Mouse (Mus musculus) olfactory bulb, adult 2 months (tissue): ENCODE data around the gene Drd1. TPM values are rescaled to one million over a fixed set of nuclear protein-coding genes. Genes with fewer than 3 reads are reported as not detected.

Experiments
- H3K27ac ChIP-seq: fragments of 200-500 bp; 2 replicates; pipeline ENCODE4 v1.5.1; 2012; ENCODE audit warnings: low read depth, low read length; ENCODE audit not compliant: insufficient read depth
- H3K4me1 ChIP-seq: fragments of 200-500 bp; 2 replicates; pipeline ENCODE4 v1.6.1; 2012; ENCODE audit warnings: low read length; ENCODE audit not compliant: control insufficient read depth, insufficient read depth
- H3K4me3 ChIP-seq: fragments of 200-500 bp; 2 replicates; pipeline ENCODE4 v1.5.1; 2012; ENCODE audit warnings: mild to moderate bottlenecking, low read depth, low read length, moderate library complexity; ENCODE audit not compliant: insufficient read depth
- CTCF ChIP-seq: fragments of 200-500 bp; IDR thresholded peaks from 2 replicates; pipeline ENCODE4 v1.5.1; 2012; ENCODE audit warnings: low read depth, mild to moderate bottlenecking, low read length, moderate library complexity; ENCODE audit not compliant: insufficient read depth
- POLR2A ChIP-seq: fragments of 200-500 bp; IDR thresholded peaks from 2 replicates; pipeline ENCODE4 v1.6.1; 2012; ENCODE audit warnings: mild to moderate bottlenecking, low read depth, low read length, moderate library complexity; ENCODE audit not compliant: insufficient read depth
- WGBS: fragments of 180-500 bp; shearing (Covaris S2); methylation state at CpG from one replicate; pipeline ENCODE4 v1.1.7; 2018; 5-methylcytosine and 5-hydroxymethylcytosine counted together
- polyA plus RNA-seq: library from polyadenylated mRNA; stranded (reverse); fragments of >200 nt; gene quantifications from 2 replicates; pipeline ENCODE4 v1.2.4, GENCODE M21; 2012; ENCODE audit warnings: low replicate concordance; ENCODE audit not compliant: missing spikeins, insufficient read depth, insufficient read length

The Drd1 gene
- polyA plus RNA-seq, 1 experiment, result not detected

DNA sequence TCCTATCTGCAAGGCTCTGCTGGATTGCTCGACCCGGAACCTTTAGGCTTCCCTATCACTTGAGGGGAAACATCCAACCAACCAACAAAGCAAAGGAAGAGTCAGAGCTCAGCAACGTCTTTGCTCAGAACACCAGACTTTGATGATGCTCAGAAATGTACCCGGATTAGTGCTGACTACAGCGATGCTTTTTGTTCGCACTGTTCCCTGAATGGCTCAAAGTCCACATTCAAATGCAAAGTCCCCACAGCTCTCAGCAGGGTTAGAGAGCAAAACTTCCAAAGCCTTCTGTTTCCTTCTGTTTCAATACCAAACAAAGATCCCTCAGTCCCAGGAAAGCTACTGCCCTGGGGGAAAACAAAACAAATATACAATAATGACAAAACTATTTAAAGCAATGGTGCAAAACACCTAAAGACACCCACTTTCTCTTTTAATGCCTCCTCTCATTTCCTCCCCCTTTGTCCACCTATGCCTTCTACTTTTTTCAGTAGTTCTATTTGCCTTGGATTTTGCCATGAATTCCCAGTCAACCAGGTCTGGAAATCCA is 12.2 kb upstream of the Drd1 start:
- no peak for TF ChIP-seq CTCF
- TF ChIP-seq POLR2A, result no peak
- Histone ChIP-seq H3K27ac (peak overlapping the region; percentile 48; the same call in 1 of the 2 replicates), H3K4me1 (no peaks in the 10 kb centered on the region), H3K4me3 (no peak overlapping the region)
- WGBS, result 43% methylated on average over 6 of the region's 6 CpGs

DNA sequence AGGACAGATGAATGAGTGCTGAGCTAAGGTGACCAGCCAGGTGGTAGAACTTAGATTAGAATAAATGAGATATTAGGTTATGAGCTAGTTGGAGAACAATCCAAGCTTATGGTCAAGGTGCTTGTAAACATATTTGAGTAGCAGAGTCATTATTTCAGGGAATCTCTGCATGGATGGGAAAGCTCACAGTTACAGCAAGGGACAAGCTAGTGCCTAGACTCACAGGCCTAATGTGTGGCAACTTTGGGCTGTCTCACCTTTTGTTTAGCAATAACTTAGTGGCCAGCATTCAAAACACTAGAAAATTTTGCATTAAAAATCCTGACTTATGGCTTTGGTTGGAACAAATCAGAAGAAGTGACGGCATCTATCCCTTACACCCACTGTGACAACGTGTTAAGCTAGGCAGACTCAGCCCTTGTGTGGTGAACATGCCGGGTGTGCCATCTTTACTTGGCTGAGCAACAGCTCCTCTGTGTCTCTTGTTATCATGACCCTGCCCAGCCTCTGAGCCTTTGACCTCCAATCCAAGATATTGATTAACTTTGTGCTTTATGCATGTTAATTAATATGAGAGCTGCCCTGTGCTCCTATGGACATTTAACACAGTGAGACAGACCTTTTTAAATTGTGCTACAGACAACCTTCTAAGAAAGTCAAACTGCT is 10.7 kb upstream of the Drd1 start:
- TF ChIP-seq POLR2A (no peak), CTCF (no peak)
- H3K4me1 ChIP-seq, result no peaks in the 10 kb centered on the region
- H3K27ac ChIP-seq, result no peak overlapping the region
- WGBS, result 97% methylated on average over 3 of the region's 3 CpGs
- no peak overlapping the region for H3K4me3 ChIP-seq

DNA sequence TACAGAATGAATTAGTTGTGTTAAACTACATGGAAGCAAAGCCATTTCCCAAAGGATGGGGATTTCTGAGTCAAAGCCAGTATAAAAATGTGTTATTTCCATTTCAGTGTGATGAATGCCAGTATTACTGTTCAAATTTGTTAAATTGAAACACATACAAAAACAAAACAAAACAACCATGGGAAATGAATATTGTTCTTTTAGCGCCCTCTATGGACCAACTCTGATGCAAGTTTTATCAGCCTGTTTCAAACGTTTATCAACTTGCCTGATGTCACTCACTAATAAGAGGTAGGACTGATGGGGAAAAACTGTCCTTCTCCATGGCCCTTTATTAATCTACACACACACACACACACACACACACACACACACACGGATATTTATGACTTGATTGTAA is 7.8 kb upstream of the Drd1 start:
- 4% methylated on average over 3 of the region's 3 CpGs for WGBS

DNA sequence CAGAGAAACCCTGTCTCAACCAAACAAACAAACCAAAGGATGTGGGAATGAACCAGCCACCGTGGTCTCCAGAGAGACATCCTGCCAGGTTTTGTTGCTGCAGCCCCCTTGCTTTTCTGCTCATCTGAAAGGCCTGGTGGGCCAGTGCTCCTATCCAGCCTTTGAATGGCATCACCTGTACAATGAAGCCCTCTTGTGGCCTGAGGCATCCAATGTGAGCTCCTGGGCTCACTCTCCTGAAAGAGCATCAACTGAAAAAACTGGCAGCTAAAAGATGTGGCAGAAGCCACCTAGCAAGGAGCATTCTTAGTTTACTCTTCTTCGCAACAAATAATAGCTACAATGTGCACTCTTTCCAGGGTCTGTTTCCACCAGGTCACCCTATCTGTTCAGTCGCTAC is 6.6 kb upstream of the Drd1 start:
- Histone ChIP-seq H3K4me1 (no peaks in the 10 kb centered on the region), H3K4me3 (no peak overlapping the region), H3K27ac (no peak overlapping the region)
- TF ChIP-seq CTCF (no peak), POLR2A (no peak)
- WGBS, result 89% methylated on average over 3 of the region's 3 CpGs

More for the DNA sequence above, 7.8 kb upstream of the Drd1 start:
- no peak for TF ChIP-seq CTCF
- TF ChIP-seq POLR2A, result no peak
- Histone ChIP-seq H3K4me3 (no peak overlapping the region), H3K4me1 (no peaks in the 10 kb centered on the region), H3K27ac (no peak overlapping the region)

DNA sequence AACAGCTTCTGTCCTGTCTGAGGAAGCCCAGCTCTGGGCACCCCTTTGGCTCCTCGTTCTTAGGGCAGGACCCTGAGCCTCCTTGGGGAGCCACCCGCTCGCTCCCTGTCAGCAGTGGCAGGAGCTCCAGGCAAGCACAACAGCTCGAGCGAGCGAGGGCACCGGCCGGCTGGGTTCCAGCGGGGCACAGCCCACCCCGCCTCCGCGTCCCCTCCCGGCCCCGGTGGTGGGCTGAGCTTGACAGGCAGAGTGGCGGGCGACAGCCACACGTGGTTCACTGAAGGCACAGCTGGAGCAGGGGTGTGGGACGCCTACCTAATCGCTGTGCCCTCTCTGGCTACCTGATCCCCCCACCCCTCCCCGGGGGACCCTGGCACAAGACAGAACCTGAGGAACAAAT is 543 bp downstream of the Drd1 start:
- WGBS, result 2% methylated on average over 20 of the region's 20 CpGs
- no peak overlapping the region for H3K27ac ChIP-seq
- TF ChIP-seq POLR2A (no peak), CTCF (no peak)

DNA sequence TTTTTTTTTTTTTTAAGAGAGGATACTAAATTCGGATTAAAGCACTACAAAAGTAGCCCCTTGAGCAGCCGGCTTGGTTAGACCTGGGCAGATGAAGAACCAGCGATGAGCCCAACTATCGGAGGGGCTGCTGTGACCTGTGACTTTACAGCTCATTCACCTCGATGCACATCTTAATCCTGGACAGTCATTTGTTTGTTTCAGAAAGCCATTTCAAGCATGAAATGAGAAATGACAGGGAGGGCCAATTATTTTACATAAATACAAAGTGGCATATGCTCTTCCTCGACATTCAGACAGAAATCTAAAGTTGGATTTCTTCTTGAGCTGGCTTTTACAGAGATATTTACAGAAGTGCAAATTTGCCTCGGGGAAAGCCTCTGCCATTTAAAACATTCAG is 3.9 kb downstream of the Drd1 start:
- WGBS, result 68% methylated on average over 7 of the region's 7 CpGs
- H3K4me1 ChIP-seq, result peaks cover 10% of the 10 kb centered on the region
- TF ChIP-seq POLR2A, result no peak
- no peak for TF ChIP-seq CTCF
- H3K27ac ChIP-seq, result no peak overlapping the region
- no peak overlapping the region for H3K4me3 ChIP-seq

More for the DNA sequence above, 543 bp downstream of the Drd1 start:
- peak overlapping the region; percentile 44 for H3K4me3 ChIP-seq
- peaks cover 10% of the 10 kb centered on the region for H3K4me1 ChIP-seq

DNA sequence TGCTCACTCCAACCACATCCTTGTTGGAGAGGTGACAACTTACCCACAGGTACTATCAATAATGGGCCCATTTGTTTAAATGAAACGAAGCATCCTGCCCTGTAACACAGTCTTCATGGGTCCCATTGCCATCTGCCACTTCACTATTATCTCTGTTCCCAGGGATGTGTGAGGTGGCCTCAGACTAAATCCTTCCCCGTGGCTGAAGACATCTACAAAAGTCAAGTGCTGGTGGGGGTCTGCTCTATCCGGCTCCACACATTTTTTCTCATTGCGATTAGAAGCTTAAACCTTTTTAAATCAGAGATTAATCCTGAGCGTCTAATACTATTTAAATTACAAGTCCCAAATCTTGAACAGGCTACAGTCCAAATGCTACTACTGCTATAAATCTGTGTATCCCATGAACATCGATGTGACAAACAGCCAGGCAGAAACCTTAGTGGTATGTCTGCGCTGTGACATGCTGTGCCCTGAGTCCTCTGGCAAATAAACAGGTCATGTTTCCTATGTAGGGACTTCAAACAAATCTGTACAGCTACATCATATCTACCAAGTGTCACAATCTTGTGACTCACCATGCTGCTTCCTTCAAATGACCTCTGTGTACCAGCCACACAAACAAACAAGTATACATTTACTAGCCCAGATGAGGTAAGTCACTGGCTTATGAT is 6.7 kb downstream of the Drd1 start:
- Histone ChIP-seq H3K4me3 (no peak overlapping the region), H3K4me1 (no peaks in the 10 kb centered on the region; the same call in 1 of the 2 replicates), H3K27ac (no peak overlapping the region)
- no peak for TF ChIP-seq CTCF
- no peak for TF ChIP-seq POLR2A
- 94% methylated on average over 7 of the region's 7 CpGs for WGBS

DNA sequence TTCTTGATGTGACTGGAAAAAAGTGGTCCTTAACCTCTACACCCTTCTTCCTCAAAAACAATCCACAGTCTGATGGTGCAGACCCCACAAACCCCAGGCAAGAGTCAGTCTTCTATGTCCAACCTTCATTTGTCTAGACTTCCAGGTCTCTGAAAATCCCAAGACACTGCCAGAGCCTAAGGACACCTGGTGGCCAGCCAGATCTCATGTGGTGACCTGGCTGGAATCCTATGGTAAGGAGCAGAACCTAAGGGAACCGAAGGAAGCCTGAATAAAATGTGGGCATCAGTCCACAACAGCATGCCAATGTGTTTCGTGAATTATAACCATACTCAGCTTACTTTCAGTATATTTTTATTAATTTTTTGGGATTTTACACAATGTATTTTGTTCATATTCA is 15.2 kb downstream of the Drd1 start:
- Histone ChIP-seq H3K27ac (no peak overlapping the region), H3K4me1 (no peaks in the 10 kb centered on the region), H3K4me3 (no peak overlapping the region)
- no peak for TF ChIP-seq CTCF
- TF ChIP-seq POLR2A, result no peak
- 87% methylated on average over 2 of the region's 2 CpGs for WGBS

DNA sequence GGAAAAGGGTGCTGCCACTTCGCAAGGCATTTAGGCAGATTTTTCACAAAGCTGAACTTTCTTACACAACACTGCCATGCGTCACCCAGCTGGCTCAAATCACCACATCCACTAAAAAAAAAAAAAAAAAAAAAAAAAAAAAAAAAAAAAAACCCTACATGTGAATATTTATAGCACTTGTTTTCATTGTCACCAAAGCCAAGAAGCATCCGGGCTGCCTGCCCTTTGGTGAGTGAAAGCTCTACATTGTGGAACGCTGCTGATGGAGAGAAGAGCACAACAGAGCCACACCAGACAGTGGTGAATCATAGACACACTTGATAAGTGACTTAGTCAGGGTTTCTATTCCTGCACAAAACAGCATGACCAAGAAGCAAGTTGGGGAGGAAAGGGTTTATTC is 17.6 kb downstream of the Drd1 start:
- Histone ChIP-seq H3K4me3 (no peak overlapping the region), H3K4me1 (no peaks in the 10 kb centered on the region), H3K27ac (no peak overlapping the region)
- no peak for TF ChIP-seq POLR2A
- TF ChIP-seq CTCF, result no peak
- 74% methylated on average over 4 of the region's 4 CpGs for WGBS

DNA sequence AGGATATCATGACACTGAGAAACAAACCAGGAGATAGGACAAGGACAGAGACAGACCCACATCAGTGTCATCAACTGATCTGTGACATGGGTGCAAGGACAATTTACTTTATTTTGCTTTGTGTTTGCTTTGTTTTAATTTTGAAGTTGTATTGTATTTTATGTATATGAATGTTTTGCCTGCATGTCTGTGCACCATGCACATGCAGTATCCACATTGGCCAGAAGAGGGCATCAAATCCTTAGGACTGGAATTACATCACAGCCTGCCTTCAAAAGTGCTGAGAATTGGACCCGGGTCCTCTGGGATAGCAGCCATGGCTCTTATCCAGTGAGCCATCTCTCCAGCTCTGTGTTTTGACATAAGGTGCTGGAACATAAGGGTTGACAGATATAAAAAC is 20.0 kb downstream of the Drd1 start:
- Histone ChIP-seq H3K27ac (no peak overlapping the region), H3K4me3 (no peak overlapping the region), H3K4me1 (no peaks in the 10 kb centered on the region)
- TF ChIP-seq POLR2A, result no peak
- no peak for TF ChIP-seq CTCF
- WGBS, result 75% methylated on average over 1 of the region's 1 CpGs
